Mouse (Mus musculus): ENCODE measurements around the gene Fbp1.
"Not testable (repeated sequence)": the region's sequence is repeated elsewhere in the genome, so short reads cannot be mapped to it uniquely, and the experiment has no call there.

The Fbp1 gene

DNA sequence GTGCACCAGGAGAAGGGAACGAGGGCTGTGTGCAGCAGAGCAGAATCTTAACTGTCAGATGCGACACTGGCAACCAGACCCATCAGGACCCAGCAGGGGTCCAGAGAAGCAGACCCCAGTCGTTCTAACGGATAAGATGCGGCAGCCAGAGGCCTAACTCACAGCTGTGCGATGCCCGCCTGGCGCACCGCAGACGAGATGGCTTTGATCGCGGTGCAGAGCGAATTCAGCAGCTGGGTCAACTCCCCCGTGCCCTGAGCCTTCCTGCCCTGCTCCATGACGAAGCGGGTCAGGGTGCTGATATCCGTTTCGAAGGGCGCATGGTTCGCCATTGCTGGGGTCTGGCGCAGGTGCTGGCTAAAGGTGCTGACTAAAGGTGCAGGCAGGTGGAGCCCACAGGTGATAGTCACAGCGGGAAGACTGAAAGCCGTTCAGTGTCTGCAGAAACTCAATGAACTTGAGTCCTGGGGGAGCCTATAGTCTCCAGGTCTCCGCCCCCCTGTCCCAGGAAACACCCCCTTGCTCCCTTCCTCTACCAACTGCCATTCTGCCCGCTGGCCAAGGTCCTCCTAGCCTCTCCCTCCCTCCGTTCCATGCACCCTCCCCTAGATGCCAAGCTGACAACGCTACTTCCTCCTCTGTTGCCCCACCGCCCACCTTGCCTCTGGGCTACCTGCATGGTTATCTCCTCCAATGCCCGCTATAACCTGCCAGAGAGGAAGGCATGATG, at the start of gene Fbp1:
Fbp1 (minus strand) TSS at position 571 of the 730 bp plus-strand sequence.
- in situ Hi-C loops (cut with MboI, MseI), result no loop called here

DNA sequence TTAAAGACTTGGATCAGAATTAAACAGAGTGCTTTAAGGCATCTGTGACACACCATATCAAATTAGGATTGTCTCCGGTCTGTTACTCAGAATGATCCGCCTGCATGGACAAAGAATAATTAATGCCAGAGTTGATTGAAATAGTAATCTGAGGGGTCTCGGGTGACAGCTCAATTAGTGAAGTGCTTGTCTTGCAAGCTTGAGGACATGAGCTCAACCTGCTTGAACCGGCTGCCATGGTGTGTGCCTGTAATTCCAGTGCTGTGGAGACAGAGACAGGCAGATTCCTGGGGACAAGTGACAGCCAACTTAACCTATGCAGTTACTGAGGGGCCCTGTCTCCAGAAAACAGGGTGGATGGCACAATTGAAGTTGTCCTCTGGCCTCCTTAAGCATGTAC, 44.4 kb upstream of the Fbp1 start:
- in situ Hi-C loops (cut with MboI, MseI), result no loop called here

DNA sequence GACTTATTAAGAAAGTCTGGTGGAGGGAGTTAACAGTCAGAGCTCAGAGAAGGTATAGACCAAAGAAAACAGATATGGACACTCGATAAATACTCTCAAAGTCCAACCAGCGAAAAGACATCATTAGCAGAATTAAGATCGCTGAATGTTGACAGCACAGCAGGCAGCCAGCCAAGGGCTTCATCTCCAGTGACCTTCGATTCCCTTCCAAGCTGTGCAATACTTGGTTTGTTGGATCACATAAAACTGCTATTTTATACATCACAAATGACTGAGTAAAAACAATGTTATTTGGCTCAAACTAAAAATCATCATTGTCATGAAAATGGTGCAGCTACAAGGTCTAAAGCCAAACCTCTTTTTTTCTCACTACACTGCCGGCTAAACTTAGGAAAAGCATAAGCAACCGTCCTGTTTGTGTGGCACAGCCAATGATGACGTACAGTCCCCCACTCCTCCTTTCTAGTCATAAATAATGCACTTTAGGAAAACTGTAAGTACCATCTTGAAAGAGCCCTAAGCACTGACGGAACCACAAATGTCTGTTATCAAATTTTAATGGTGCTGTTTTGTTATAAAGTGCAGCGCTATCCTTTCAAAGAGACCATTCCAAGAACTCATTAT, 41.8 kb upstream of the Fbp1 start:
- in situ Hi-C loops (cut with MboI, MseI), result no loop called here

DNA sequence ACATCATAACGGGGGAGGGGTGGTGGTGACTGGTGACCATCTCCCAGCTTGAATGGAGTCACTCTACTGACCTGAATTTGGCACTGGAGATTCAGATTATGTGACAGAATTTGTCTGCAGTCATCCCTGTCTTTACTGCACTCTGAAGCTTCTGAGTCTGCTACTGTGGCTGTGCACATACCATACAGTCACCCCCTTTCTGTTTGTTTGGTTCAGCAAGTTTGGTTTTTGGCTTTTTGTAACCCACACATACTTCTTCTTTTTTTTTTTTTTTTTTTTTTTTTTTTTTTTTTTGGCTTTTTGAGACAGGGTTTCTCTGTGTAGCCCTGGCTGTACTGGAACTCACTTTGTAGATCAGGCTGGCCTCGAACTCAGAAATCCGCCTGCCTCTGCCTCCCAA, 41.1 kb upstream of the Fbp1 start:
- in situ Hi-C loops (cut with MboI, MseI), result not testable (repeated sequence)

DNA sequence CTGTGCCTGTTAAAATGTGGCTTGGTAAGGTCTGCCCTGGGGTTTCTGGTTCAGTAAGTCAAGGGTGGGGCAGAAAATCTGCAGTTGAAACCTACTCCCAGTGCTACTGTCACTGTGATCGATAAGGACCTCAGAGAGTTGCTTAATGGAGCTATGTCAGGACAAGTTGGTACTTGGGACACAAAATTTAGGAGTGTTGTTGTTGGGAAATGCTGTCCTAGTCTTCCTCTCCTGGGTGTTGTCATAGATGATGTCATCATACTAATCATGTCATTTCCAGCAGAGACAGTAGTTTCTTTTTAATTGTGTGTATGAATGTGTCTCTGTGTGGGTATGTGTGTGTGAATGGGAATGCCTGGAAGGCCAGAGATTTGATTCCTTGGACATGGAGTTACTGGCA, 39.4 kb upstream of the Fbp1 start:
- in situ Hi-C loops (cut with MboI, MseI), result no loop called here

DNA sequence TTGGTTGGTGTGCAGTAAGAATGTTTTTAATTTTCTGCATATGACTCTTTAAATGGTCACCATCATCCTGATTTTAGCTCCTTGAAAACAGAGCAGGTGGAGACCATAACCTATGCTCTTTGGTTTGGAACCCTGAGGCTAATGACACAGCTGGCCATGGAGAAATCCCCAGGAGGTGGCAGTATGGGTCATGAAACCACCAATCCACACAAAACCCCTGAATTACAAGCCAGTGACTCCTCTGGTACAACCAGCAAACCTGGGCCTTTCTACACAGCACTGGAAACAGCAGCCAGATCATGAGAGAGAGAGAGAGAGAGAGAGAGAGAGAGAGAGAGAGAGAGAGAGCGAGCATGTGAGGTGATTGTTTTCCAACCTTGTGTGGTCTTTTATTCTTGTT, 38.4 kb upstream of the Fbp1 start:
- in situ Hi-C loops (cut with MboI, MseI), result no loop called here

DNA sequence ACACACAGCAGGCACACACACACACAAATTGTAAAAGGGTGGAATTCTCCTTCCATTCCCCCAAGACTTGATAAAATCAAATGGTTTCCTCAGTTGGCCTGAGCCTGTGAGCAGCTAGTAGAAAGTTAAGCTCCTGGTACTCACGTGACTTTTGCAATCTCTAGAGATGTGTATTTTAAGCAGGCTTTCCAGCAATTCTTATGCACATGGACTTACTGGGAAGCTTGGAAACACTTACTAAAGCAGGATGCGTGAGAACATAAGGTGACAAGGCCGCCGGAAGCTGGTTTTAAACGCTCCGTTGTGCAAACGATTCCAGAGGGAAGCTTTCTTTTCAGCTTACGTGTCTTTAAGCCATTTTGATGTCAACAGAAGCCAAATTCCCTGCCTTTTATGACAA, 35.1 kb upstream of the Fbp1 start:
- in situ Hi-C loops (cut with MboI, MseI), result no loop called here

DNA sequence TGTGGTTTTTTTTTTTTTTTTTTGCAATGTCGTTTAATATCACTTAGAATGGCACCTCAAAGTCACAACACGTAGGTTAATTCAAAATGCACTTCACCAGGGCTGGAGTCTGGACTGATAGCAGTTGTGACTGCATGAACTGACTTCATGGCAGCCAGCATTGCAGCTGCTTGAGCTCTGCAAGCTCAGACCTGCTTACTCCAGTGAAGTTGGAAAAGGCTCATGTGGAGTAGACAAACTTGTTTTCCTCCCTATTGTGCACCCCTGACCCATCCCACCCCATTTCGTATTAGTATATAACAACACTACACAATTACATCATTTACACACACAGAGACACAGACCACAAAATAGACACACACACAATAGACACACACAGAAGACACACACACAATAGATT, 34.6 kb upstream of the Fbp1 start:
- in situ Hi-C loops (cut with MboI, MseI), result no loop called here

DNA sequence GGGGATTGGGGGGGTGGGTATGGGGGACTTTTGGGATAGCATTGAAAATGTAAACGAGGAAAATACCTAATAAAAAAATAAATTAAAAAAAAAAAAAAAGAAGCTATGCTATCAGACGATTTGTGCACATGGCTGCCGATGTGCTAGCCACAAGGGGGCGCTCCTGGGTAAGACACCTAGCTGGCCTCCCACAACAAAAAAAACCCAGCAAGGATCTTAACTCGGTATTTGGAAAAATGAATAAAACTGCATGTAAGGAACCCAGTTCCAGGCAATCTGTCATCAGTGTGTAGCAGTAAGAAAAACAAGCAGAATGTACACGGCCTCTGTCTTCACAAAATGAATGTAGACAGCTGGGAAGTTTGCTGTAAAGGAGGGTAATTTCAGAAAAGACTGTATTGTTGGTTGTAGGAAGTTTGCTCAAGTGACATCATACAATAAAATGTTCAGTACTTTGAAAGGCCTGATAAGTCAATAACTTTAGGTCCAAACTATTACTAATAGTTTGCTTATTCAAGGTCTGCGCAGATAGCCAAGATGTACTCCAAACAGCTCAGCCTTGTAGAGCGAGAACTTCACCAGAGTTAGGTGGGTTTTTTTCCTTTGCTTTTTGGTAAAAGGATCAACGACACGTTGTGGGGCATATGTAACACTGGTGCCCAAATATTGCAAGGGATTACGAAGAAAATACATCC, 31.7 kb upstream of the Fbp1 start:
- in situ Hi-C loops (cut with MboI, MseI), result loop anchor here (5.0 kb wide), 1 partner anchor 413 kb away; no protein-coding TSS in a partner anchor

DNA sequence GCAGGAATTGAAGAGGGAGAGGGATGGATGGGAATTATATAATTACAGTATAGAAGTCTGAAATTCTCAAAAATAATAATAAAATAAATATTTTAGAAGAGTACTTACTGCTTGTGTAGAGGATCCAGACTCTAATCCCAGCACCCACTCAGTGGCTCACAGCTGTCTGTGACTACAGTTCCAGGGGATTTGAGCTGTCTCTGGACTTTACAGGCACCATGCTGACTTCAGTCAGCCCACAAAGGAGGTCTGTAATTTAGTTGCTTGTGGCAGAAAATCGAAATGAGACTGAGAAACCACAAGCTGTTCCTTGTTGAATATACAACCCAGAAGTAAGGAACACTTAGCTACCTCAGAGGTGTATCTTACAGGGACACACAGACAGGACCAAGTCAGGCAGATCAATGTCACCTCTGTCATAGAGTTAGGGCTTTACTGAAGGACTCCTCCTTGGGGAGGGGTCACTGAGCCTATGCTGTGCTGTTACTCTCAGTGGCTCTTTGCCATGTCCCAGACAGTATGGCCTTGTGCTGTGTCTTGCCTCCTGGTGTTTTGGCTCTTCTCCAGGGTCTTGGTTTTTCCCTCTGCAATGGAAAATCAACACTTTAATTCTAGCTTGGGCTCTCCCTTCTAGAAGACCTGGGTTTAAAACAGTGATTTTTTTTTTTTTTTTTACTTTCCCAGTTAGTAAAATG, 29.5 kb upstream of the Fbp1 start:
- in situ Hi-C loops (cut with MboI, MseI), result loop anchor here (5.0 kb wide), 1 partner anchor 415 kb away; no protein-coding TSS in a partner anchor

DNA sequence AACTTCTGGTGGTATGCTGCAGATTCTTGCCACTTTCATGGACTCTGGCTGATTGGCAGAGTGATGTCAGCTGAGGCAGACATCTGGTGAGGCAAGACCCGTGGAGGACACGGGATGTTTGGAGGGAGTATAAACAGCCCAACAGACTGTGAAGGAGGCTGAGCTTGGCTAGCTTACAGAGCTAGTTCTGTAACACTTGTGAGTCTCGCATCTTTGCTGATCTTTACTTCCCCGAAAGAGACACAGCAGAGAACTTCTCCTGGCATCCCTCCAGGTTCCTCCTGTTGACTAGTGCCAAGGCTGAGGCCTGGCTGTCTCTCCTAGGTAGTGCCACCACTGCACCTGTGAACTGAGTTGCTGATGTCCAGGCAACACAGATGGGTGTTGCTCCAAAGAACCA, 28.6 kb upstream of the Fbp1 start:
- in situ Hi-C loops (cut with MboI, MseI), result loop anchor here (5.0 kb wide), 1 partner anchor 416 kb away; no protein-coding TSS in a partner anchor

DNA sequence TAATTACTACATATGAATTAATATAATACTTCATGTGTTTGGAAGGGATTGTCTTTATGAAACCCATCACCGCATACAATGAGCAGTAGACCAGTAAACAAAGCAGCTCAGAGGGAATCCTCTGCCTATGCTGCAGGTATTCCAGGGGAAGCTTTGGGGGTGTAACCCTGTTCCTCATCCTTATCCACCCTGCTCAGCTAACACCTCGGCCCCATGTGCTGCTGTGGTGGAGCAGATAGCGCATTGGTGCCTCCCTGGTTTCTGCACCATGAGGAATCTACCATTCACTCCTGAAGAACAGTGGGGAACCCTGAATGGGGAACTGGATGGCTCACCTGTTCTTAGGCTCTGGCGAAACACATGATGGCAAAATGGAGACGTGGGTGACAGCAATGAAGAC, 23.5 kb upstream of the Fbp1 start:
- in situ Hi-C loops (cut with MboI, MseI), result no loop called here

DNA sequence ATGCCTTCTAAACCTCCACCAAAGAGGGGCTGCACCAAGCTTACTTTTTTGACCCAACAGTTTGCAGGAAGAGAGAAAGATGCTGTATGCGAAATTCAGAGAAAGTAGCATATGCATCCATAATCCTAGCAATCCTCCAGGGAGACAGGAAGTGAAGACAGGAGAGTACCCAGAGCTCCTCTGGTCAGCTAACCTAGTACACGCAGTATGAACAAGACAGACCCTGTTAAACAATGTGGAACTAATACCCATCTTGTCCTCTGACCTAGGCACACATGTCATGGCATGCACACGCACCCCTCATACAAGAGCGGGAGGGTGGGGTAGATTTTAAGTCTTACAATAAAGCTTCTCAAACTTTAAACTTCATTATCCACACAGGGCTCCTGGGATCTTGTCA, 22.1 kb upstream of the Fbp1 start:
- in situ Hi-C loops (cut with MboI, MseI), result no loop called here

DNA sequence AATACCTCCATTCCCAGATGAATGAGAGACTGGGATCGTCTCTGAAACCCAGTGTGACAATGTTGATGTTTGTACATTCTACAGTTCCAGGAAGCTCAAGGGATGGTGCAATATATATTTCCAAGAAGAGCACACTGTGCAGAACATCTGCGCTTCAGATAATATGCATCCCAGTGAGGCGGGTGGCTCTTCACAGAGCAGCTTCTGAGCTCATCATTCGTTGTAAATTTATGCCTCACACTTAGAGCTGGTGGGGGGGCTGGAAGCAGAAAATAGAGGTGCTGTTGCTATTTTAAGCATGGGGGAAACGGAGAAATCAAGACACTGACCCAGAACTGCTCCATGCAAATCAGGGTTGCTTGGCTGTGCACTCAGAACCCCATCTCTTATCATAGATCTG, 21.7 kb upstream of the Fbp1 start:
- in situ Hi-C loops (cut with MboI, MseI), result no loop called here

DNA sequence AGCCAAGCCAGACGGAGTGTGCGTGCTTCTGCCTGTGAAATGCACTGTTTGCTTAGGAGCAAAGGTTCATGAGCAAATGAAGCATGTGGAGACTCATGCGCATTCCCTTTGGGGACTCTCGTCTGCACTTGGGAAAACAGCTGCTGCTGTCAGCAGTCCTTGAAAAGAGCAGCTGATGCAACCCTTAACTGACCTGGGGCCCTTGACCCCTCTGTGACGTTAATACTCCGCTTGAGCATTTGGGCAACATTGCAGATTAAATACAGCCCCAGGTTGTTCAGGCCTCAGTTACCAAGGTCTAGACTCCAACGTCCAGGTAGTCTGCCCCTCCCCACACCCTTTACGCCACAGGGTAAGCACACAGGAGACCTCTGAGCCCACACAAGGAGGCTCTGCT, 20.1 kb upstream of the Fbp1 start:
- in situ Hi-C loops (cut with MboI, MseI), result no loop called here

DNA sequence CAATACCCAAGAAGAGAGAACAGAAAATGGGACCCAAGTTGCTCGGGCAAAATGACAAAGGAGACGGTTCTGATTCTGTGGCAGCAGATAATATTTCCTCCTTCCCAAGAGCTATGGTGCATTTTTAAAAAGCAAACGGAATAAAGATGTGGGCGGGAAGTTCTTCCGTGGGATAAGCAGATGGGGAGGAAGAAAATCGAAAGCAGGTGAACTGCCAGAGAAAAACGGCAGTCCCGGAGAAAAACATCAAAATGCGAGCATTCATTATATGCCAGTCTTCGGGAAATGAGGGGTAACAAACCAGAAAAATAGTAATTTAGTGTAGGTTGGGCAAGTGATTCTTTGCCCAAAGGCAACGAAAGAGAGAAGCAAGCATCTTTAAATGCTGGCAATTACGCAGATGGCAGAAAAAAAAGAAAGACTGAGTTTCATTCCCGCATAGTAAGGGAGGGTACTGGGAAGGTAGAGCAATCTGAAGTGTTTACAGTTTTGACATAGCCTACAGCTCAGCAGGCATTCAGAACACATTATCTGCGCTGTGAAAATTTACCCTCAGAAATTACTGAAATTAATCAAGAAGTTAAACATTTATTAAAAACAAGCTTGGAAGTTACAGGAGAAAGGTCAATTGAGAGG, 19.6 kb upstream of the Fbp1 start:
- in situ Hi-C loops (cut with MboI, MseI), result no loop called here

DNA sequence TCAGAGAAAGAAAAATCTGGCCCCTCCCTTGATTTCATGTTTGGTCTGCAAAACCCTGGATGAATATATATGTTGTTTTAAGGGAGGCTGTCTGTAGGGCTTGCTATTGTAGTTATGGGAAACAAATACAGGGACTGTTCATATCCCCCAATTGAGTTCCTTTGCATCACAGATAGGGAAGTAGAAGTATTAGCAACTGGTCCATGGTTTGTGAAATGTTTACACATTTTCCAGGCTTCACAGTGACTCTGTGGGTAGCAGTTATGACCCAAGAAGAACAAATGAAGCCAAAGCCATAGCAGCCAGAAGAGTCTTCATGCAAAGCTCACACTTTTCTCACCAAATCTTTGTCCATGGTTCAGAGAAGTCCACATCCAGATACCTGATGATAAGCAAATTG, 13.1 kb upstream of the Fbp1 start:
- in situ Hi-C loops (cut with MboI, MseI), result no loop called here

DNA sequence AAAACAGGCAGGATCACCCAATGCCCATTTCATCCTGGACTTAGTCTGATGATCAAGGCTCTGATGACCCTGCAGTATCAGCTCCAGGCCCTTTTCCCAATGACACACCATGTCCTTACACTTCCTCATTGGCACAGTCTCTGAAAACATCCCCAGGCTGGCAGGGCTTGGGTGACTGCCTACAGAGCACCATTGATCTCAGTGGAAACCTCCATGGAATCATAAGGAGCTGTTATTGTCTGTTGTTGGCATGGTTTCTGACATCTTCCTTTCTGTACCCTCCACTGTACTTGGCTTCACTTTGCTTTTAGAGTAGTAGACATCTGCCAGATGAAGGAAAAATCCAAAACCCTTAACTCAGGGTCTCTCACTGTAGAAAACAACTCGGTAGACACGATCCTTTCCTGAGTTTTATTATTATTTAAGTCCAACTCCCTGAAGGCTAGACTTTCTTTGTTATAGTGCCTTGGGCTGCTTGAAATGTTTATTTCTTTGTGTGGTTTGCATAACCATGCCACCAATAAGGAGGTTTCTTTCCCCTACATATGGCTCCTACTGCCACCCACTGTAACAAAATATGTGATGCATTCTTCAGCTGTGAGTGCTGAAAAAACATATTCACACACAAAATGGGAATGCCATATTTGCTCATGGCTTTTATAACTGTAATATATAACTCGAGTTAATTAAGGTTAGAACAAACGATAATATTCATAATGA, 10.0 kb upstream of the Fbp1 start:
- in situ Hi-C loops (cut with MboI, MseI), result no loop called here

DNA sequence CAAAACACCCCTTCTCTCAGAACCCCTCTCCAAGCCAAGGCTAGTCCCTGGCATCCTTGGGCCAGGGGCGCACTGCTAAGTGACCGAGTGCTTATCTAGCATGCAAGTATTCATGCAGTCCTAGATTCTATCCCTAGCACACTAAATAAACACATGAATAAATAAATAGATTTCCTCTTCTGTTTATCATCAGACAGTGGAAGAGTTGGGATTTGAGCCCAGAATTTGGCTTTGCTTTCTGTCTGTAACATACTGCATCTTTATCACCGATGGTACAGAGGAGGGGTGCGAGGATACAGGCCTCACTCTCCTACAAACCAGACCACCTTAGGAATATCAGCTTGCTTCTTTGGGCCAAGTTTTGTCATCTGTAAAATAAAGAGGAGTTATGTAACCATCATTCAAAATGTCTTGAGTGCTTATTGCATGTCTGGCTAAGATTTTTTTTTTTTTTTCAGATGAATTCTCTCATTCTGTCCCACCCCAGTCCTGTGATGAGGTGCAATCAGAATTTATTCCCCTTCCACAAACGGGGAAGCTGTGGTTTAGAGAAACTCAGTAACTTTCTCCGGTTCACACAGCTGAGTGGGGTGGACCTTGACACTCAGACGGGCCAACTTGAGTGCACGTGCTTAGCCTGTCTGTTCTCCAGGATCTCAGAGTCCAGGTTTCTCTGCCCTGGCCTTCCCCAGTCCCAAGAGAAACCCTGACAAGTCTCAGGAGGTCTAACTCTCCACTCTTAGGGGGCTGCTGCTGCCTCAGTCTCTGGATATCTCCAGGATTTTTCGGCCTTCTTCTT, 5.2 kb upstream of the Fbp1 start:
- in situ Hi-C loops (cut with MboI, MseI), result no loop called here

DNA sequence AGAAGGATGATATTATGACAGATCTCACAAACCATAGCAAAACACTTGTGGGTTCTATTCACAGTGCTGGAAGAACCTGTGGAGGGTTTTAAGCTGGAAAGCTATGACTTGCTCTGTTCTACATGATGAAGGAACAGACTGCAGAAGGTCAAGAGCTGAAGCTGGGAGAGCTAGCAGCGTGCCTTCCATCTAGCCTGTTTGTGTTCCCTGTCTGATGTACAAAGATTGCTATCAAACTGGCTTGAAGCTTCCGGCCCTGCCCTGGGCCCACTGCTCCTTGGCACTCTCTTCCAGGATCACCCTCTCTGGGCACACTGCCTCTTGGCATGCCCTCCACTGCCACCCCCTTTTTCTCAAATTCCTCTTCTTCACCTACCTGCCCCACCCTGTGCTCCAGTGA, 1.2 kb upstream of the Fbp1 start:
- in situ Hi-C loops (cut with MboI, MseI), result no loop called here

All from T-helper 1 cell (primary cell).